ENCODE assay signal across 20 mouse cellular contexts in genomic region chr11:54195954-54196353, GRCm38 (mm10). TPM values are rescaled to one million over a fixed set of nuclear protein-coding genes. Genes with fewer than 3 reads are reported as not detected.
DNase-seq lines count a peak whose midpoint lies in the region; ATAC-seq and TF ChIP-seq lines count a peak whose summit lies in the region.
"Had no signal": no experiment of that assay in that cellular context is flagged by ENCODE, and none has a peak within 500 bp of the region (broad histone marks: within the 10 kb centered on the region; RNA-seq: fewer than 3 reads in every experiment).

No protein-coding gene starts in this region.

- no peaks in the 10 kb centered on the region for H3K36me3 ChIP-seq in forebrain, postnatal 0 days (ENCODE audit: insufficient read depth)
- no peaks in the 10 kb centered on the region for H3K36me3 ChIP-seq in liver, embryonic 11.5 days (ENCODE audit: control insufficient read depth, insufficient read depth, low read length)
- H3K36me3 ChIP-seq: heart, embryonic 15.5 days; midbrain, embryonic 13.5 days; neural tube, embryonic 12.5 days had no signal

- intact Hi-C loops in heart, postnatal 25 days (cut with DNase I), result no loop called here

- no peak overlapping the region for H3K4me2 ChIP-seq in forebrain, postnatal 0 days (ENCODE audit: low read depth)
- H3K4me2 ChIP-seq in liver, embryonic 11.5 days, result no peak overlapping the region
- H3K4me2 ChIP-seq: heart, embryonic 15.5 days; midbrain, embryonic 13.5 days; neural tube, embryonic 12.5 days had no signal

- WGBS in forebrain, postnatal 0 days, result 35% methylated on average over 5 of the region's 5 CpGs
- WGBS in liver, embryonic 11.5 days, result 69% methylated on average over 5 of the region's 5 CpGs

- H3K27me3 ChIP-seq in forebrain, postnatal 0 days (ENCODE audit: insufficient read depth, low read length), result no peaks in the 10 kb centered on the region
- H3K27me3 ChIP-seq in liver, embryonic 11.5 days (replicated peaks; ENCODE audit: control insufficient read depth, insufficient read depth, low read length), result no peaks in the 10 kb centered on the region
- H3K27me3 ChIP-seq: heart, embryonic 15.5 days; midbrain, embryonic 13.5 days; neural tube, embryonic 12.5 days had no signal

- no peaks in the 10 kb centered on the region for H3K9me3 ChIP-seq in forebrain, postnatal 0 days (ENCODE audit: low read length)
- no peaks in the 10 kb centered on the region for H3K9me3 ChIP-seq in liver, embryonic 11.5 days (ENCODE audit: control insufficient read depth, low read length)
- H3K9me3 ChIP-seq: heart, embryonic 15.5 days; neural tube, embryonic 12.5 days had no signal

- H3K4me3 ChIP-seq in forebrain, postnatal 0 days (ENCODE audit: low read depth, low read length), result no peak overlapping the region
- H3K4me3 ChIP-seq in liver, embryonic 11.5 days (ENCODE audit: low read depth, low read length), result no peak overlapping the region
- H3K4me3 ChIP-seq: erythroblast, embryonic 14.5 days; heart, embryonic 15.5 days; midbrain, embryonic 13.5 days; neural tube, embryonic 12.5 days had no signal

- H3K4me1 ChIP-seq in forebrain, postnatal 0 days (ENCODE audit: insufficient read depth), result no peaks in the 10 kb centered on the region
- H3K4me1 ChIP-seq in liver, embryonic 11.5 days (replicated peaks; ENCODE audit: control insufficient read depth, insufficient read depth, low read length), result no peaks in the 10 kb centered on the region
- H3K4me1 ChIP-seq: heart, embryonic 15.5 days; midbrain, embryonic 13.5 days; neural tube, embryonic 12.5 days had no signal

- peak; percentile 74 for DNase-seq in heart, adult 11 months
- no peak for DNase-seq in heart, postnatal 25 days (ENCODE audit: low spot score)
- DNase-seq in right cerebral cortex, adult 2 months (ENCODE audit: low spot score in 2 of 2), result peak; percentile 40 to 48
- no peak for DNase-seq in right cerebral cortex, postnatal 4 days
- no peak for DNase-seq in forebrain, postnatal 0 days
- no peak for DNase-seq in spleen, postnatal 36 days (ENCODE audit: low spot score in 2 of 2)
- no peak for DNase-seq in liver, embryonic 11.5 days (ENCODE audit: low spot score)
- DNase-seq in spleen, postnatal 14 days (ENCODE audit: low spot score in 2 of 2), result no peak
- DNase-seq: lung, postnatal 4 days had no signal

- H3K27ac ChIP-seq in forebrain, postnatal 0 days (ENCODE audit: low read depth, low read length), result no peak overlapping the region
- H3K27ac ChIP-seq in liver, embryonic 11.5 days (ENCODE audit: low read depth, low read length), result no peak overlapping the region
- H3K27ac ChIP-seq: heart, embryonic 15.5 days; kidney, postnatal 0 days; midbrain, embryonic 13.5 days; neural tube, embryonic 12.5 days had no signal

- TF ChIP-seq CTCF in forebrain, postnatal 0 days (IDR thresholded peaks at IDR 0.05; ENCODE audit: low read depth), result no peak

- ATAC-seq in forebrain, postnatal 0 days, result peak; percentile 63; the same call in 1 of the 2 replicates
- ATAC-seq in liver, embryonic 11.5 days (replicated peaks; ENCODE audit: low FRiP score), result no peak
- ATAC-seq: midbrain, embryonic 13.5 days had no signal

- H3K9ac ChIP-seq in forebrain, postnatal 0 days, result no peak overlapping the region
- H3K9ac ChIP-seq in liver, embryonic 11.5 days (ENCODE audit: low read depth, low read length), result no peak overlapping the region
- H3K9ac ChIP-seq: heart, embryonic 15.5 days; midbrain, embryonic 13.5 days; neural tube, embryonic 12.5 days had no signal

RNA-seq across cellular contexts. Expression of gene Csf2, which starts 53.5 kb away (rescaled TPM):
- total RNA-seq in heart, postnatal 25 days (2021), result not detected
- total RNA-seq in forebrain, postnatal 0 days (2014; rRNA removed), result not detected in 2 replicates
- polyA plus RNA-seq in forebrain, postnatal 0 days (2015; fragmentation: Nextera tagmentation; extraction: Ambion mirVana), result not detected in 2 replicates
- not detected in 2 replicates for polyA plus RNA-seq in liver, embryonic 11.5 days (2014; fragmentation: Nextera tagmentation; extraction: Ambion mirVana)
- total RNA-seq: gastrocnemius, postnatal 4 days; MEL had no signal
- polyA plus RNA-seq: erythroblast, embryonic 14.5 days; heart, embryonic 15.5 days; kidney, postnatal 0 days; limb, embryonic 11.5 days; liver, embryonic 16.5 days; midbrain, embryonic 13.5 days; neural tube, embryonic 12.5 days; testis, adult 2 months; urinary bladder, adult 2 months had no signal

Comparison
In these comparisons a context has a peak if more than half of its experiments do, and no peak if none do; other contexts are left out.
1. DNase-seq: peak in heart, adult 11 months (single experiment) and right cerebral cortex, adult 2 months (2 of 2); none in heart, postnatal 25 days (single experiment), right cerebral cortex, postnatal 4 days (single experiment), forebrain, postnatal 0 days (single experiment), spleen, postnatal 36 days (0 of 2), liver, embryonic 11.5 days (single experiment) and spleen, postnatal 14 days (0 of 2).